ENCODE assay signal across 29 mouse cellular contexts in the genomic region with DNA sequence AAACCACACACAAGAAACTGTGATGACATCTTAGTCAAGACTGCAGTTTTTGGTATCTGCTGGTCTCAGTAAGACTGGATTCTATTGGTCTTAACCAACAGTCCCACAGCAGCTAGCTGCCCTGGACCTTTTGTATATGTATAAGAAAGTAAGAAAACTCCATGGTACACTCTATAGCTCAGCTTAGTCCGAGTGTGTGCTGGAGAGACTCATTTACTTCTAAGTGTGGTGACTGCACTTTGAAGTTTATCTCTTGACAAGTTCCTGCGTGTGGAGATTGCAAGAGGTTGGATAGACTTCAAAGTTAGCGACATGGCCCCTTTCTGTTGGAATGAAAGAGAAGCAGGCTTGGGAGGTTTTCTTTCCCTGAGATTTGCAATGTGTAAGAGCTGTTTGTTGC. TPM values are rescaled to one million over a fixed set of nuclear protein-coding genes. Genes with fewer than 3 reads are reported as not detected.
DNase-seq lines count a peak whose midpoint lies in the region; ATAC-seq and TF ChIP-seq lines count a peak whose summit lies in the region.
"Had no signal": no experiment of that assay in that cellular context is flagged by ENCODE, and none has a peak within 500 bp of the region (broad histone marks: within the 10 kb centered on the region; RNA-seq: fewer than 3 reads in every experiment).

No protein-coding gene starts in this region.

- H3K27ac ChIP-seq in limb, embryonic 14.5 days (replicated peaks; ENCODE audit: low read depth, low read length), result no peak overlapping the region
- no peak overlapping the region for H3K27ac ChIP-seq in limb, embryonic 10.5 days
- H3K27ac ChIP-seq in lung, postnatal 0 days (ENCODE audit: low read length), result no peak overlapping the region
- H3K27ac ChIP-seq in stomach, embryonic 16.5 days (ENCODE audit: low read length), result peak overlapping the region; percentile 44; the same call in 1 of the 2 replicates
- H3K27ac ChIP-seq in midbrain, embryonic 11.5 days (ENCODE audit: low read depth, low read length), result no peak overlapping the region
- no peak overlapping the region for H3K27ac ChIP-seq in liver, embryonic 12.5 days
- H3K27ac ChIP-seq: embryonic facial prominence, embryonic 12.5 days; gastrocnemius, adult 2 months; hindbrain, embryonic 14.5 days; hindbrain, postnatal 0 days had no signal

- H3K4me2 ChIP-seq in limb, embryonic 14.5 days (replicated peaks; ENCODE audit: low read depth, low read length, severe bottlenecking), result no peak overlapping the region
- H3K4me2 ChIP-seq in lung, postnatal 0 days (replicated peaks; ENCODE audit: low read depth, low read length), result no peak overlapping the region
- H3K4me2 ChIP-seq in stomach, embryonic 16.5 days (ENCODE audit: low read depth, low read length), result no peak overlapping the region
- H3K4me2 ChIP-seq in midbrain, embryonic 11.5 days, result no peak overlapping the region
- H3K4me2 ChIP-seq in liver, embryonic 12.5 days, result no peak overlapping the region
- H3K4me2 ChIP-seq: embryonic facial prominence, embryonic 12.5 days; heart, embryonic 12.5 days; hindbrain, embryonic 14.5 days had no signal

- ATAC-seq in limb, embryonic 14.5 days (ENCODE audit: low FRiP score, low read depth), result no peak
- peak; percentile 85 for ATAC-seq in lung, postnatal 0 days
- no peak for ATAC-seq in stomach, embryonic 16.5 days (ENCODE audit: insufficient read depth, low FRiP score)
- ATAC-seq in midbrain, embryonic 11.5 days (ENCODE audit: low FRiP score), result no peak
- no peak for ATAC-seq in liver, embryonic 12.5 days
- ATAC-seq: CD4-positive, CD25-positive, alpha-beta regulatory T cell, adult 4 months; forebrain, embryonic 14.5 days; forebrain, postnatal 0 days; hindbrain, postnatal 0 days had no signal

- no peaks in the 10 kb centered on the region for H3K4me1 ChIP-seq in limb, embryonic 14.5 days (ENCODE audit: control insufficient read depth, insufficient read depth, low read length)
- H3K4me1 ChIP-seq in limb, embryonic 10.5 days, result no peaks in the 10 kb centered on the region
- no peaks in the 10 kb centered on the region for H3K4me1 ChIP-seq in lung, postnatal 0 days (ENCODE audit: insufficient read depth, low read depth, low read length)
- no peaks in the 10 kb centered on the region for H3K4me1 ChIP-seq in stomach, embryonic 16.5 days (ENCODE audit: control insufficient read depth, insufficient read depth, low read length)
- no peaks in the 10 kb centered on the region for H3K4me1 ChIP-seq in midbrain, embryonic 11.5 days (ENCODE audit: control insufficient read depth, insufficient read depth, low read length)
- H3K4me1 ChIP-seq in liver, embryonic 12.5 days, result no peaks in the 10 kb centered on the region
- H3K4me1 ChIP-seq: embryonic facial prominence, embryonic 12.5 days had no signal

- TF ChIP-seq CTCF in lung, postnatal 0 days (IDR thresholded peaks at IDR 0.05), result no peak

- no peaks in the 10 kb centered on the region for H3K36me3 ChIP-seq in limb, embryonic 14.5 days (ENCODE audit: control insufficient read depth, insufficient read depth, low read length)
- no peaks in the 10 kb centered on the region for H3K36me3 ChIP-seq in limb, embryonic 10.5 days
- H3K36me3 ChIP-seq in lung, postnatal 0 days (ENCODE audit: insufficient read depth, low read length), result no peaks in the 10 kb centered on the region
- no peaks in the 10 kb centered on the region for H3K36me3 ChIP-seq in stomach, embryonic 16.5 days (ENCODE audit: control insufficient read depth, insufficient read depth, low read length)
- H3K36me3 ChIP-seq in midbrain, embryonic 11.5 days (ENCODE audit: control insufficient read depth, insufficient read depth, low read length), result no peaks in the 10 kb centered on the region
- no peaks in the 10 kb centered on the region for H3K36me3 ChIP-seq in liver, embryonic 12.5 days
- H3K36me3 ChIP-seq: embryonic facial prominence, embryonic 12.5 days; heart, embryonic 12.5 days had no signal

- no peaks in the 10 kb centered on the region for H3K27me3 ChIP-seq in limb, embryonic 14.5 days (ENCODE audit: control insufficient read depth, insufficient read depth, low read length)
- no peaks in the 10 kb centered on the region for H3K27me3 ChIP-seq in limb, embryonic 10.5 days (ENCODE audit: low read depth, poor library complexity, severe bottlenecking)
- no peaks in the 10 kb centered on the region for H3K27me3 ChIP-seq in lung, postnatal 0 days (replicated peaks; ENCODE audit: insufficient read depth, low read length)
- no peaks in the 10 kb centered on the region for H3K27me3 ChIP-seq in stomach, embryonic 16.5 days (ENCODE audit: control insufficient read depth, insufficient read depth, low read length)
- no peaks in the 10 kb centered on the region for H3K27me3 ChIP-seq in midbrain, embryonic 11.5 days (ENCODE audit: control insufficient read depth, insufficient read depth, low read length)
- no peaks in the 10 kb centered on the region for H3K27me3 ChIP-seq in liver, embryonic 12.5 days (replicated peaks)
- H3K27me3 ChIP-seq: embryonic facial prominence, embryonic 12.5 days; heart, embryonic 12.5 days had no signal

- H3K9me3 ChIP-seq in limb, embryonic 14.5 days (ENCODE audit: control insufficient read depth, low read length), result no peaks in the 10 kb centered on the region
- H3K9me3 ChIP-seq in limb, embryonic 10.5 days (replicated peaks), result no peaks in the 10 kb centered on the region
- H3K9me3 ChIP-seq in lung, postnatal 0 days (ENCODE audit: low read length), result no peaks in the 10 kb centered on the region
- no peaks in the 10 kb centered on the region for H3K9me3 ChIP-seq in stomach, embryonic 16.5 days (replicated peaks; ENCODE audit: control insufficient read depth, low read length)
- no peaks in the 10 kb centered on the region for H3K9me3 ChIP-seq in midbrain, embryonic 11.5 days (ENCODE audit: control insufficient read depth, low read length)
- no peaks in the 10 kb centered on the region for H3K9me3 ChIP-seq in liver, embryonic 12.5 days (replicated peaks)
- H3K9me3 ChIP-seq: embryonic facial prominence, embryonic 12.5 days; heart, embryonic 12.5 days had no signal

- peak; percentile 35 for DNase-seq in limb, embryonic 14.5 days (ENCODE audit: low spot score)
- no peak for DNase-seq in limb, embryonic 10.5 days (ENCODE audit: low spot score)
- DNase-seq in lung, postnatal 0 days (ENCODE audit: low spot score), result peak; percentile 68
- no peak for DNase-seq in lung, postnatal 14 days
- peak; percentile 30 for DNase-seq in fat pad, adult 2 months (ENCODE audit: extremely low read depth, low read depth, low spot score)
- no peak for DNase-seq in midbrain, embryonic 11.5 days (ENCODE audit: low spot score, missing footprints)
- DNase-seq: adrenal gland, adult 2 months; adrenal gland, postnatal 14 days; cerebellum, adult 11 months; cerebellum, adult 2 months; cerebellum, adult 9-11 months; cerebellum, postnatal 36 days; forebrain, postnatal 0 days; gastrocnemius, adult 2 months; gastrocnemius, postnatal 14 days; heart, adult 11 months; heart, postnatal 14 days; heart, postnatal 4 days had no signal

- H3K4me3 ChIP-seq in limb, embryonic 14.5 days (replicated peaks; ENCODE audit: low read length), result no peak overlapping the region
- no peak overlapping the region for H3K4me3 ChIP-seq in limb, embryonic 10.5 days
- no peak overlapping the region for H3K4me3 ChIP-seq in lung, postnatal 0 days (ENCODE audit: low read depth, low read length)
- no peak overlapping the region for H3K4me3 ChIP-seq in stomach, embryonic 16.5 days (replicated peaks; ENCODE audit: low read length)
- no peak overlapping the region for H3K4me3 ChIP-seq in midbrain, embryonic 11.5 days (ENCODE audit: low read depth, low read length)
- no peak overlapping the region for H3K4me3 ChIP-seq in liver, embryonic 12.5 days
- H3K4me3 ChIP-seq: embryonic facial prominence, embryonic 12.5 days; gastrocnemius, adult 2 months; heart, embryonic 12.5 days had no signal

- no peak overlapping the region for H3K9ac ChIP-seq in limb, embryonic 14.5 days (ENCODE audit: low read depth, low read length, severe bottlenecking)
- no peak overlapping the region for H3K9ac ChIP-seq in lung, postnatal 0 days (replicated peaks; ENCODE audit: low read depth)
- H3K9ac ChIP-seq in stomach, embryonic 16.5 days (ENCODE audit: low read length), result no peak overlapping the region
- no peak overlapping the region for H3K9ac ChIP-seq in midbrain, embryonic 11.5 days (ENCODE audit: low read length)
- no peak overlapping the region for H3K9ac ChIP-seq in liver, embryonic 12.5 days
- H3K9ac ChIP-seq: embryonic facial prominence, embryonic 12.5 days; forebrain, postnatal 0 days; heart, embryonic 12.5 days; hindbrain, embryonic 14.5 days had no signal

- WGBS in limb, embryonic 14.5 days, result 33% methylated on average over 3 of the region's 3 CpGs
- WGBS in limb, embryonic 10.5 days, result 53% methylated on average over 3 of the region's 3 CpGs
- WGBS in lung, postnatal 0 days, result 20% methylated on average over 3 of the region's 3 CpGs
- WGBS in stomach, embryonic 16.5 days, result 40% methylated on average over 3 of the region's 3 CpGs
- WGBS in midbrain, embryonic 11.5 days, result 79% methylated on average over 3 of the region's 3 CpGs
- 47% methylated on average over 3 of the region's 3 CpGs for WGBS in liver, embryonic 12.5 days (ENCODE audit: insufficient replicate concordance)

- 0 out of 2 replicates have a peak, but pooled peaks have one; percentile 23 for TF ChIP-seq EP300 in lung, postnatal 0 days (IDR thresholded peaks at IDR 0.05)

- no peak for TF ChIP-seq POLR2A in limb, embryonic 14.5 days (IDR thresholded peaks at IDR 0.05; ENCODE audit: borderline replicate concordance, extremely low read depth, insufficient read depth, insufficient read length)

RNA-seq across cellular contexts. Expression of a gene that starts 17.1 kb away (rescaled TPM):
- 1.5 and 1.9 TPM in 2 replicates for polyA plus RNA-seq in limb, embryonic 14.5 days (2012; rRNA removed)
- polyA plus RNA-seq in limb, embryonic 14.5 days (2014; fragmentation: Nextera tagmentation; extraction: Ambion mirVana), result 3.2 and 3.7 TPM in 2 replicates
- polyA plus RNA-seq in limb, embryonic 10.5 days (2016; fragmentation: Nextera tagmentation; extraction: Ambion mirVana), result 0.04 TPM in 1 of 2 replicates, not detected in the other
- polyA plus RNA-seq in lung, postnatal 0 days (2015; fragmentation: Nextera tagmentation; extraction: Ambion mirVana), result not detected in 2 replicates
- polyA plus RNA-seq in stomach, embryonic 16.5 days (2015; fragmentation: Nextera tagmentation; extraction: Ambion mirVana), result 1.2 and 1.6 TPM in 2 replicates
- polyA plus RNA-seq in midbrain, embryonic 11.5 days (2014; fragmentation: Nextera tagmentation; extraction: Ambion mirVana), result not detected in 2 replicates
- polyA plus RNA-seq in liver, embryonic 12.5 days (2016; fragmentation: Nextera tagmentation; extraction: Ambion mirVana), result not detected in 2 replicates
- polyA plus RNA-seq: adrenal gland, adult 2 months; C2C12; CD4-positive, CD25-positive, alpha-beta regulatory T cell, adult 4 months; forebrain, embryonic 11.5 days; forebrain, embryonic 14.5 days; hindbrain, embryonic 11.5 days had no signal

Comparison
In these comparisons a context has a peak if more than half of its experiments do, and no peak if none do; other contexts are left out.
1. DNase-seq: peak in limb, embryonic 14.5 days (single experiment), lung, postnatal 0 days (single experiment) and fat pad, adult 2 months (single experiment); none in limb, embryonic 10.5 days (single experiment), lung, postnatal 14 days (single experiment) and midbrain, embryonic 11.5 days (single experiment).